Mouse (Mus musculus) mesoderm, embryonic 11.5 days (tissue): Measurements from ENCODE around the gene Erfe.

Experiments
- DNase-seq: peaks from one replicate; pipeline ENCODE4 v3.0.0-alpha.2; 2012; ENCODE audit warnings: low read depth, low spot score

Gene Erfe

GRCm38 (mm10) chr1:91366215-91367108, at the start of gene Erfe:
TSS of gene Erfe (plus strand) at chr1:91366430.
- peak; percentile 68 for DNase-seq

- DNase-seq = no peak
Measured at GRCm38 (mm10) chr1:91317656-91318055, 48.6 kb upstream of the Erfe start.

DNA sequence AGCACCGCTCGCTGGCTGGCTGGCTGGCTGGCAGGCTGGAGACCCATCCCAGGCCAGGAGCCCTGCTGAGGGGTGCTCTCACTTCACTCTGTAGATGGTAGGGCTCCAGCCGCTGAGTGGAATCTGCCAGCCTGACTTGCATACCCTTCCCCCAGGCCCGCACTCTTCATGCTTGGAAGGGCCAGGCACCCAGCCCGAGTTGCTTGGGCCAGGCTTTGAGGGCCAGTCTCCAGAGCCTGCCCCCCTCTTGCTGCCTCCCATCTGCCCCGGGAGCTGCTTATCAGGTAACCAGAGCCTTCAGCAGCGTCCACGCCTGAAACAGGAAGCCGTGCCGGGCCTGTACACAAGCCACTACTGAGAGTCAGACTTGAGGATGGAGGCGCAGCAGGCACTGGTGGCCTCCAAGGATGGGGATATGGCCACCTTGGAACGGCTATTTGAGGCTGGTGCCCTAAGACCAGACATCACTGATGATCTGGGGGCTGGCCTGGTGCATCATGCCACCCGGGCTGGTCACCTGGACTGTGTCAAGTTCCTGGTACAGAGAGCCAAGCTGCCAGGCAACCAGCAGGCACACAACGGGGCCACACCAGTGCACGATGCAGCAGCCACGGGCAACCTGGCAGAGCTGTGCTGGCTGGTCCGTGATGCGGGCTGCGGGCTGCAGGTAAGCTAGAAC, 44.3 kb upstream of the Erfe start, which contains the start of gene Espnl:
Espnl (plus strand) TSS at position 316 of the 679 bp plus-strand sequence.
- no peak for DNase-seq

DNA sequence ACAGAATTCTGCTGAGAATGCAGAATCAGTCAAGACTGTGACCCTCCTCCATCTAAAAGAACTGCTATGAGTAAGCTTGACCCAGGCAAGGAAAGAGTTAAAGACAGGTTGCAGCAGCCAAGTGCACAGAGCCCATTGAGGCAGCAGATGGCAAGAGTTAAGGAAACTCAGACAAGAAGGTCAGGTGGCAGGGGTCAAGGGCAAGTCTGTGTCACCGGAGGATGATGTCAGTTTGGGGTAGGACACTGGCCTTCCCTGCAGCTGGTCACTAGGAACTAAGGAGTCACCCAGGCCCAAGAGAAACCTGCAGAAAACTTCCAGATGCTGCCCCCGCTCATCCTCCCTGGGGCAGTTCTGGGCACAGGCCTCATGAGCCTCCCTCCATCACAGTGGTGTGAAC, 41.6 kb upstream of the Erfe start:
- DNase-seq = no peak

DNA sequence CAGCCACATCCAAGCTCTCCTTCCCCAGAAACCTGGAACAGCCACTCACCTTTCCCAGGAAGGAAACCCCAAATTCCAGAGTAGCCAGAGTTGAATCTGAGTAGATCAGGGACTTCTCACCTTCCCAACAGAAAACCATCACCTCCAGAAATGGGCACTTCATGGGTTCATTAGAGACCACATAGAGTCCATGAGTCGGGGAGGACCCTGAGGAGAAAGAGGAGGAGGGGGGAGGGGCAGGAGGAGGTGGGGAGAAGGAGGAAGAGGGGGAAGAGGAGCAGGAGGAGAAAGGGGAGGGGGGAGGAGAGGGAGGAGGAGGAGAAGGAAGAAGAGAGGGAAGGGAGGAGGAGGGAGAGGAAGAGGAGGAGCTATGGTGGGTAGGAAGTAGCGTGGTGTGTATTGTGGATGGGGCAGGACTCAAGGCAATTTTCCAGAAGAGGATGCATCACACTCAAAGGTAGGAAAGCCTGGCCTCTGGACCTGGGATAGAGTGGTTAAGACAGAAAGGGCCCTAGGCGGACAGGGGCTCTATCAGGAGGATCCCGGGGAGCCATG, 40.7 kb upstream of the Erfe start:
- no peak for DNase-seq

DNA sequence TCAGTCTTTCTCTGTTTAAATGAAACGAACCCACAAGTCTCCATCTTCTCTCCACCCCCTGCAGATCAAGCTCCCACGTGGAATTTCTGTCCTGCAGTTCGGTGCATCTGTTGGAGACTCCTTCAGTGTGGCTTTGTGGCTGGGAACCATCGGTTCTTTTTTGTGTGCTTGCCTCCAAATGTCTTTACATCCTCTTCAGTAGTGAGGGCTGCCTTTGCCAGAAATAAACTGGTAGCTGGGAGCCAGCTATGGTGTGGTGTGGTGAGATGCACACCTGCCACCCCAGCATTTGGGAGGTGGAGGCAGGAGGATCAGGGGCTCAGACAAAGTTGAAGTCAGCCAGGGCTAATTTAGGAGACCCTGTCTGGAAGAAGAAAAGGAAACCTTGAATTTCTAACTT, 34.1 kb upstream of the Erfe start:
- no peak for DNase-seq

DNA sequence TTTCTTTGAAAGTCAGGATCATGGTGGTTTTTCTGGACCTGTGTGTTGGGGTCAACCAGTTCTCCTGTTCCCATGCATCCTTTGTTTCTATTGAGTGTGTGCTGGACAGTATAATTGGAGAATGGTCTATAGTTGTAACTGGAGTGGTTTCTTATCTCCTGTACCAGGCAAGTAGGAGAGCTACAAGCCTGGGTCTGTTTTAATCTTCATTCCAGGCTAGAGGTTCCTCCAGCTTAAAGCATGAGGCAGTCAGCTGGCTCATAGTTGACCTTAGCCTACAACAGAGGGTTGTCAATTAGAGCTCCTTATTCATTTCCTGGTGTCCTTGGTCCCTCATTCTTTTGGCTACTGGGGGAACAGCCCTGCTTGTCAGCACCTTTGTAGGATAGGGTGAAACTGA, 32.6 kb upstream of the Erfe start:
- DNase-seq = no peak

GRCm38 (mm10) chr1:91337355-91337754, 28.9 kb upstream of the Erfe start:
- no peak for DNase-seq

DNA sequence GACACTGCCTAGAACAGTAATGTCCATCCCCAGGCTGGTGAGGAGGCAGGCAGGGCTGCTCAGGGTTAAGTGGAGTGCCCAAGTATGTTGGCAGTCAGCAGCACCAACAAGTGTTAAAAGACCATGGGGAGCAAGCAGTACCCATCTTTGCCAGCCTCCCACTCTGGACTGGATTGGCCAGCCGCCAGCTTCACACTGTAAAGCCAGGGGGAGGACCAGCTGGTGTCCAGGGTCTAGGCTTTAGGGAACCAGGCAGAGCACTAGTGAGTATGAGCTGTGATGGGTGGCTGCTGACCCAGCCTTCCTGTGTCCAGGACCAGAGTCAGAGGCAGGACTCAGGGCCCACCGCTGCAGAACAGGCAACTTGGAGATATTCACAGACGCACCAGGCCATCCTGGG, 22.2 kb upstream of the Erfe start:
- no peak for DNase-seq

DNA sequence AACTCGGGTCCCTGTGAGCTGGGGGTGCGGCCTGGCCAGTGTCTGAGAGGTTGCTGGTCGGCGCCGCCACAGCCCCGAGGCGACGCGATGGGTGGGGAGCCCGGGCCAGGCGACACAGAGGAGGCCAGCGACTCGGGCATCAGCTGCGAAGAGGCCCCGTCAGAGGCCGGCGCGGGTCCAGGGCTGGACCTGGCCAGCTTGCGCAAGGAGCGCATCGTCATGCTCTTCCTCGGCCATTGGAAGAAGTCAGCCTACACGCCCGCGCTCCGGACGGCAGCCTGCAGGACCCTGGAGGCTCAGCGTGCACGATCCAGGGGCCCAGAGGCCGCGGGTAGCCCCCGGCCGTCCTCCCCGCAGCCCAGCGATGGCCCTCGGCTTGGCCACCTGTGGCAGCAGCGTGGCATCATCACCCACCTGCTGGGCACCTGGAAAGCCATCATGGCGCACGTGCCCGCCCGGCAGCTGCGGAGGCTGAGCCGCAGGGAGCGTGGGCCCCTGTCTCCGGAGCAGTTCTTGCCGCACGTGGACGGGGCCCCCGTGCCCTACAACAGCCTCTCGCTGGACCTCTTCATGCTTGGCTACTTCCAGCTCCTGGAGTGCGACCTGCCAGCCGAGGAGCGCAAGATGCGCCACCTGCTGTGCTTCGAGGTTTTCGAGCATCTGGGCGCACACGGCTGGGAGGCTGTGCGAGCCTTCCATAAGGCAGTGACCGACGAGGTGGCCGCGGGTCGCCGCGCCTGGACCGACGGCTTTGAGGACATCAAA, 21.1 kb upstream of the Erfe start:
- peak; percentile 47 for DNase-seq

- peak; percentile 76 for DNase-seq
Measured at GRCm38 (mm10) chr1:91346892-91347291, 19.3 kb upstream of the Erfe start.

DNA sequence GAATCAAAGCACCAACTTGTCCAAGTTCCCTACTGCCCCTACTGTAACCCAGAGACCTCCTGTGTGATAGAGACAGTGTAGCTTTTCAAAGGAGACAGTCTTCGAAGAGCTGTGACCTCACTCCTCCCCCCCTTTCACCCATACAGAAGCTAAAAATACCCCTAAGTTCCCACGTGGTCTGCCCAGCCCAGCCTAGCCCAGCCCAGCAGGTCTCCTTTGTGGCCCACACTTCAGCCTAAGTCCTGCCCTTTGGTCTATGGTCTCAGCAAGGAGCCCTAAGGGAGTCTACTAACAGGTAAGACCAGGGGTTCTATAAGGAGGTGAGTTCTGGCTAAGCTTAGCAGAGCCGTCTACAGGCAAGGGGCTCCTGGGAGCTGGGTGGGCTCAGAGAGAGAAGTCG, 15.4 kb upstream of the Erfe start, which contains the start of gene Klhl30:
Klhl30 (plus strand) TSS at position 176 of the 400 bp plus-strand sequence.
- no peak for DNase-seq

DNA sequence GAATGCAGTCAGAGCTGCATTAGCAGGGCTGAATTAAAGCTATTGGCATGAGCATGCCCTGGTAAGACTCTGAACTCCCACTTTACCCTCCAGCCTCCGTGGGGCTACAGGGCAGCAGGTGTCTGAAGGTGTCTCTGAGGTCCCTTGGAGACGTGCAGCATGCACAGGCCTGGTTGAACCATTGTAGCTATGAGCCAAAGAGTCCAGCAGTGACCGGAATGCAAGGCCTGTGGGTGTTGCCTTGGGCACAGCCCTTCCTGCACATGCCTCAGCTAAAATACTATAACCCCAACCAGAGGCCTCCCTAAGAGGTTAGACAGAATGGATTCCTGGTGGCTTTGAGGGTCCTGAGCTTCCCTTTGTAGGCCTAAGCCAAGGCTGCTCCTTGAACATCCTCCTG, 15.0 kb upstream of the Erfe start:
- DNase-seq = no peak

DNA sequence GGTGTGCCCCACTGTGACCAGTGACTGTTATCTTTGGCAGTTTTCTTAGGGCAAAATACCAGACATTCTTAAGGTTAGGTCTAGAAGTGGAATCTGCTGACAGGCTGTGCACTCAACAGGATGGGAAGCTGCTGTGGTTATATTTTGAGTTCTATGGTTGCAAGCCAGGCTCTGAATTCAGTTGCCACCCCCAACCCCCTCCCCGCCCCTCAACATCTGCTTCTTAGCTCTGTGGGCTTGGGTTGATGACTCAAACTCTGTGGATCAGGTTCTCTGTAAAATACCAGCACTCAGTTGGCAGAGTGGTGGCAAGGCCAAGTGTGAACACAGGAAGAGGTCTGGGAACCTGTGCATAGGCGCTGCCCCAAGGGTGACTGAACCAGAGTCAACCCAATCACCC, 14.0 kb upstream of the Erfe start:
- DNase-seq = no peak

- no peak for DNase-seq
Measured at GRCm38 (mm10) chr1:91356105-91356504, 10.1 kb upstream of the Erfe start.

DNA sequence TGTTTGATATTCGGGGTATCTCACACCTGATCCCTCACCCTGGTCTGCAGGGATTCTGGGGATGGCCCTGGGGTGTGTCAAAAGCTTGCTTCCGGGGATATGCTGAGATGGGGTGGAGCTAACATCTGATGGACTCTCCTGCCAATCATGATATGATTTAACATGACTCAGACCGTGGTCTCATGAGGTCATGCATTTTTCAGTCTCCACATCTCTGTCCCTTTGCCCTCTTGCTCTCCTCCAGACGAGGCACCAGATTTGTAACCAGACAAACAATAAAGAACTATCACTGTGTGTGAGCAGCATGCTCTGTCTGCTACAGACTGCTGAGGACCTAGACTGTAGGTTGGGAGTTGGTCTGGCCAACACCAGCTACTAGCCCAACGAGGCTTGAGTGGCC, 4.1 kb upstream of the Erfe start:
- DNase-seq = no peak

GRCm38 (mm10) chr1:91364822-91365644, 1.2 kb upstream of the Erfe start:
- DNase-seq = no peak

DNA sequence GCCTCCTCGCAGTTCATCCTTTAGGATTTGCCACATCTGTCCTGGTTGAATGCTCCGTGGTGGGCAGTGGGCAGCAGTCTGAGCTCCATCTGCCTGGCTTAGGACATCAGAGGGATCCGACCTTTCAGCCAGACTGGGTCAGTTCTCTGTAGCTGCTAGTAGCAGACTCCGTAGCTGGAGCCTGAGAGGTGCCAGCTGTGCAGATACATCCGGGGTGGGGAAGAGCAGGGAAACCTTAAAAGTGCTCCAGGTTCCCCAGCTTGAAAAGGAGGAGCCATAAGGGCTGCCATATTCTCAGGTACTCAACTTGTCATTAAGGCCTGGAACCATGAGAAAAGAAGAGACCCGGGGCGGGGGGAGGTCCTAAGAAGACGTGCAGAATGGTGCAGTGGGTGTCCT, 415 bp upstream of the Erfe start:
- DNase-seq = no peak

GRCm38 (mm10) chr1:91367295-91367694, 1.1 kb downstream of the Erfe start:
- DNase-seq = no peak

- DNase-seq = no peak
Measured at GRCm38 (mm10) chr1:91369408-91369807, 3.2 kb downstream of the Erfe start.

DNA sequence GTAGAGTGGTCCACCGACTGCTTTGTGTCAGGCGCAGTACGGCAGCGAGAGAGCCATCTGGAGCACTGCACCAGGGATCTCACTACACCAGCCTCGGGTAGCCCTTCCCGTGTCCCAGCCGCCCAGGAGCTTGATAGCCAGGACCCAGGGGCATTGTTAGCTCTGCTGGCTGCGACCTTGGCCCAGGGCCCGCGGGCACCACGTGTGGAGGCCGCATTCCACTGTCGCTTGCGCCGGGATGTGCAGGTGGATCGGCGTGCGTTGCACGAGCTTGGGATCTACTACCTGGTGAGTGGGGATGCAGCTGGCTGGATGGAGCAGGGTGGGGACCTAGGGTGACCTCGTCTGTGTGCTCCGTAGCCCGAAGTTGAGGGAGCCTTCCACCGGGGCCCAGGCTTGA, 3.8 kb downstream of the Erfe start:
- DNase-seq = no peak
